Mouse (Mus musculus): Measurements from ENCODE around the gene F2rl2. TPM values are rescaled to one million over a fixed set of nuclear protein-coding genes. Genes with fewer than 3 reads are reported as not detected.

The F2rl2 gene
- total RNA-seq, 2 experiments from 2014 or later, result 0.17 to 0.55 TPM

Other genes starting within 250 kb of the F2rl2 start
- gene S100z, start 218.1 kb upstream of the F2rl2 start, total RNA-seq (2021), result not detected
- gene F2rl1, start 171.6 kb upstream of the F2rl2 start, total RNA-seq (2021), result under 1 TPM; 0.13 to 0.20 TPM
- 10 to 100 TPM in 1 of 2 experiments, 1 to 10 TPM in 1; 9.8 to 10.7 TPM for gene F2r, start 78.4 kb upstream of the F2rl2 start, total RNA-seq (2021)
- 10 to 100 TPM; 10.9 TPM for gene Iqgap2, start 195.1 kb downstream of the F2rl2 start, total RNA-seq (2021)

Measured in left cerebral cortex, postnatal 10 days (tissue).